Mouse (Mus musculus): Measurements from ENCODE around the gene Clic6.

DNA sequence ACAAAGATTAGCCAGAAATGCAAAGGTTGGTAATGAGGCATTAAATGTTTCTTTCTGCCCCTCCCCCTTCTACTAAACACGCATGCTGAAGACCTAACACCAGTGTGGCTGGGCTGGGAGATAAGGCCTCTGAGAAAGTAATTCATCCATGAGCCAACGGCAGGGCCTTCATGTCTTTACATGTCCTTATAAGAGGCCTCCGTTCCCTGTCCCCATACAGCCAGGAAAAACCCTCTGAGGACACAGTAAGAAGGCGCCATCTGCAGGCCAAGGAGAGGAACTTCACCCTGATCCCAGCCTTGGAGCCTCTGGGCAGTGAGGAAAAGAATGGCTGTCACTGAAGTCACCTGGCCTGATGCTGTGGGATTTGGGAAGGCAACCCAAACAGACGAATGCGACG is 27.9 kb upstream of the Clic6 start:
- TF ChIP-seq GATA1 (IDR thresholded peaks at IDR 0.05; ENCODE audit: low read length) (no peak), TAL1 (IDR thresholded peaks at IDR 0.05; ENCODE audit: low read length) (no peak)
